Mouse (Mus musculus): ENCODE results near the gene Gnao1. TPM values are rescaled to one million over a fixed set of nuclear protein-coding genes. Genes with fewer than 3 reads are reported as not detected.
A peak's percentile ranks its signal among the peaks of the same experiment; 100 is the strongest.

Gene Gnao1
- polyA plus RNA-seq, 1 experiment, result 476 TPM

DNA sequence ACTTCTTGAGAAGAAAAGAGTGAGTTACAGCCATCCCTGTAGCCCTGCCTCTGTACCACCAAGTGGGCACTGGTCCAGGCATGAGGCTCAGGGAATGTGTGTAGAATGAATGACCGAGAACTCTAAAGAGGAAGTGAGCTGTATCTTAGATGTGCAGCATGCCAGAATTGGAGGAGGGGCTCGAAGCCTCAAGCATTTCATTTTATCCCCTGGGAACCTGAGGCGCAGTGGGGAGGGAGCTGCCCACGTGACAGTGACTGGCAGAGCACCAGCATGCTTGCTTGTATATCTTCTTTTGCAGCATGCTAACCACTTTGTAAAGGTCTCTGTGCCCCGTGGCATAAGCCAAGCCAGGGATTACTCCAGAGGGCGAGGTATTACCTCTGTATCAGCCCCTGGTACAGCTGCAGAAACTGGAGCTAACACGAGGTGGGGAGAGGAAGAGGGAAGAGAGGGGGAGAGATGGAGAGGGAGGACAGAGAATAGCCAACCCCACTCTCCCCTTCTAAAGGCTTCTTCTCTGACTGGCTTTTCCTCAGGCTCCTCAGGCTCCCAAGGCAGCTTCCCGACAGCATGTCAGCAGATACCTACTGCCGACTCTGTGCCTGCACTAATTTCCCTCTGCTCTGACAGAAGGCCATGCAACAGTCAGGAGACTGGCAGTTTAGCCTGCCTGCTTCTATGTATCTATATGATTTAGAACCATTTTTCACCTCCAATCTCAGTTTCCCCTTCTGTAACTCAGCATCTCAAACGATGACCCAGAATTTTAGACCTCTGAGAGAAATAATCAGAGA is 31.4 kb downstream of the Gnao1 start:
- H3K4me1 ChIP-seq (ENCODE audit: control insufficient read depth, insufficient read depth, low read length), result peaks cover 32% of the 10 kb centered on the region
- TF ChIP-seq CTCF (IDR thresholded peaks at IDR 0.05; ENCODE audit: extremely low read depth, insufficient read depth, low read length) (no peak), POLR2A (IDR thresholded peaks at IDR 0.05; ENCODE audit: extremely low read depth, insufficient read depth, low read length) (no peak)
- H3K27ac ChIP-seq (ENCODE audit: insufficient read depth, low read length), result peak overlapping the region; percentile 0
- H3K4me3 ChIP-seq (ENCODE audit: insufficient read depth, low read length), result no peak overlapping the region

DNA sequence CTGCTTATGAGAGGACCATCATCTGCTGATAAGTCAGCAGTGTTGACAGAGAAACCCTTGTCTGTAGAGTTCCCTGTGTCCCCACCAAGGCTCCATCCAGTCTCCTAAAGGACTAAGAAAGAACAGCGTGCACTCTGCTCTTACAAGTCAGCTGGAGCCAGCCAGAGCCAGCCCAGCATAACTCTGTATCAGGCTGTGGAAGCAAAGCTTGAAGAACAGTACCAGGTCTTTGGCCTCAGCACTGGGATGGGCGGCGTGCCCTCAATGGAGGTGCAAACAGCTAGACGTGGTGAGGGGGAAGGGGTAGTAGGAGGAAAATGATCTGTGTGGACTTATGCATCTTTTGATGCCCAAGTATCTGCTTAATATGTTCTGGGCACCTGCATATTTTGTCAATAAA is 32.8 kb downstream of the Gnao1 start:
- H3K4me3 ChIP-seq (ENCODE audit: insufficient read depth, low read length), result no peak overlapping the region
- peaks cover 27% of the 10 kb centered on the region for H3K4me1 ChIP-seq (ENCODE audit: control insufficient read depth, insufficient read depth, low read length)
- H3K27ac ChIP-seq (ENCODE audit: insufficient read depth, low read length), result peak overlapping the region; percentile 0
- TF ChIP-seq POLR2A (IDR thresholded peaks at IDR 0.05; ENCODE audit: extremely low read depth, insufficient read depth, low read length) (no peak), CTCF (IDR thresholded peaks at IDR 0.05; ENCODE audit: extremely low read depth, insufficient read depth, low read length) (no peak)

DNA sequence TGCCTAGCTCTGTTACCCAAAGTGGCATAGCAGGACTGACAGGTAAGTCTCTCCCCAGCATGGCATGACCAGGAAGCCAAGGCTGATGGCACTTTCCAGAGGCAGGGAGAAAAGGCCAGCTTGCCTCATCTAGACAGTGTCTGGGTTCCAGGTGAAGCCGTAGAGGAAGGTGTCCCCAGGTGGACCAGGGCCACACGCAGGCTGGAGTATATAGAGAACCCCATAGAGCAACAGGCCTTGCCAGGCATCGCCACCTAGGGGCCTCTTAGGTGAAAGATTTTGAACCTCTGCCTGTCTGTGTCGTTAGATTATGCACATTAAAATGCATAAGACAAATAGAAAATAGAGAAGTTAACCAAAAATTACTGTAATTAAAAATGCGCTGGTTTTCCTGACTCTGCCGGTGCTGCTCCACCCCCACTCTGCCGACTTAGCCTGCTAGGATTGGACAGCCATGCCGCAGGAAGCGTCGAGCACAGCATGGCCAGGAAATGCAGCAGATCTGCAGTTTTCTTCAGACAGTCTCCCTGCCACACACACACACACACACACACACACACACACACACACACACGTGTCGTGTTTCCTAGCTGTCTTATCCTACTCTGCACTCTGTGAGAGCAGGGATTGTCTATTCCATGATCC is 34.2 kb downstream of the Gnao1 start:
- Histone ChIP-seq H3K27ac (ENCODE audit: insufficient read depth, low read length) (0 out of 2 replicates have a peak overlapping the region, but pooled peaks have one; percentile 33), H3K4me3 (ENCODE audit: insufficient read depth, low read length) (no peak overlapping the region), H3K4me1 (ENCODE audit: control insufficient read depth, insufficient read depth, low read length) (peaks cover 21% of the 10 kb centered on the region)
- TF ChIP-seq POLR2A (IDR thresholded peaks at IDR 0.05; ENCODE audit: extremely low read depth, insufficient read depth, low read length), result no peak
- peak; percentile 41; the same call in 1 of the 2 replicates for TF ChIP-seq CTCF (IDR thresholded peaks at IDR 0.05; ENCODE audit: extremely low read depth, insufficient read depth, low read length)

DNA sequence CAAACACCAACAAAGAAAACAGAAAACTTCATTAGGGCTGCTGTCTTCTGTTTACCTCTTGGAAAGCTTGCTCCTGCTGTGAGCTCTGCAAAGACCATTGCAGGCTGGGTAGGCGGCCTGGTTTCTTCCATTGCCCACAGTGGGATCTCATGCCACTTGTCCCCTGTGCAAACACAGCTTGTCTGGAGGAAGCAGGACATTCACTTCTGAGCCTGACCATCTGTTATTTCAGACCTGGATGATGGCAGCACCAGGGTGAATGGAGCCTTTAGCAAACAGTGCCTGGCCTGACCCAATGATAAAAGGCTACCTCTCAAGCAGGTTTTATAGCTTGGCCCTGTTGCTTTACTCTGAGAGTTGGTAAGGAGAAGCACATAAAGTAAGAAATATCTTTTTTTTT is 35.4 kb downstream of the Gnao1 start:
- Histone ChIP-seq H3K4me1 (ENCODE audit: control insufficient read depth, insufficient read depth, low read length) (peaks cover 26% of the 10 kb centered on the region), H3K4me3 (ENCODE audit: insufficient read depth, low read length) (no peak overlapping the region), H3K27ac (ENCODE audit: insufficient read depth, low read length) (no peak overlapping the region)
- TF ChIP-seq POLR2A (IDR thresholded peaks at IDR 0.05; ENCODE audit: extremely low read depth, insufficient read depth, low read length) (no peak), CTCF (IDR thresholded peaks at IDR 0.05; ENCODE audit: extremely low read depth, insufficient read depth, low read length) (no peak)

GRCm38 (mm10) chr8:93852087-93852645 is 42.4 kb downstream of the Gnao1 start:
- Histone ChIP-seq H3K4me1 (ENCODE audit: control insufficient read depth, insufficient read depth, low read length) (peaks cover 26% of the 10 kb centered on the region), H3K4me3 (ENCODE audit: insufficient read depth, low read length) (no peak overlapping the region), H3K27ac (ENCODE audit: insufficient read depth, low read length) (peak overlapping the region; percentile 14; the same call in 1 of the 2 replicates)
- TF ChIP-seq POLR2A (IDR thresholded peaks at IDR 0.05; ENCODE audit: extremely low read depth, insufficient read depth, low read length) (no peak), CTCF (IDR thresholded peaks at IDR 0.05; ENCODE audit: extremely low read depth, insufficient read depth, low read length) (no peak)

- peaks cover 26% of the 10 kb centered on the region for H3K4me1 ChIP-seq (ENCODE audit: control insufficient read depth, insufficient read depth, low read length)
- no peak overlapping the region for H3K4me3 ChIP-seq (ENCODE audit: insufficient read depth, low read length)
- no peak overlapping the region; the same call in 1 of the 2 replicates for H3K27ac ChIP-seq (ENCODE audit: insufficient read depth, low read length)
- TF ChIP-seq CTCF (IDR thresholded peaks at IDR 0.05; ENCODE audit: extremely low read depth, insufficient read depth, low read length) (no peak), POLR2A (IDR thresholded peaks at IDR 0.05; ENCODE audit: extremely low read depth, insufficient read depth, low read length) (no peak)
Observed at GRCm38 (mm10) chr8:93852851-93853461, 43.2 kb downstream of the Gnao1 start.

GRCm38 (mm10) chr8:93854676-93855075 is 44.9 kb downstream of the Gnao1 start:
- TF ChIP-seq CTCF (IDR thresholded peaks at IDR 0.05; ENCODE audit: extremely low read depth, insufficient read depth, low read length), result no peak
- no peak for TF ChIP-seq POLR2A (IDR thresholded peaks at IDR 0.05; ENCODE audit: extremely low read depth, insufficient read depth, low read length)
- H3K4me1 ChIP-seq (ENCODE audit: control insufficient read depth, insufficient read depth, low read length), result peaks cover 25% of the 10 kb centered on the region
- H3K27ac ChIP-seq (ENCODE audit: insufficient read depth, low read length), result peak overlapping the region; percentile 72; the same call in 1 of the 2 replicates
- no peak overlapping the region for H3K4me3 ChIP-seq (ENCODE audit: insufficient read depth, low read length)

DNA sequence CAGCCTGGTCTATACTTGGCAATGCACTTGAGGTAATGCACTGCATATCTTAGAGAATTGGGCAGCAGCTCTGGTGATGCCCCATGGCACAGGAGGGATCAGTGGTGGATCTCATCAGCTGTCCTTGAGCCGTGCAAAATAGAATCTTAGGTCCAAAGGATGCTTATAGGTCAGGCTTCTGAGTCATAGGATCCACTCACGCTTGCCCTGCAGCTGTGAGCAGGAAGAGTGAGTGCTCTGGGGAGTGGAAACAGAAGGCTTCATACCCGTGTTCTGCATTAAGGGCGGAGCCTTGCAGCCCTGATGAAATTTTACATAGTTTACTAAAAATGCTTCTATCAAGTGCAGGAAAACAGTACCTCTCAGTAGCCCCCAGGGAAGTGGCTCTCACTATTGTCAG is 45.5 kb downstream of the Gnao1 start:
- TF ChIP-seq POLR2A (IDR thresholded peaks at IDR 0.05; ENCODE audit: extremely low read depth, insufficient read depth, low read length), result no peak
- TF ChIP-seq CTCF (IDR thresholded peaks at IDR 0.05; ENCODE audit: extremely low read depth, insufficient read depth, low read length), result no peak
- Histone ChIP-seq H3K4me3 (ENCODE audit: insufficient read depth, low read length) (no peak overlapping the region), H3K27ac (ENCODE audit: insufficient read depth, low read length) (0 out of 2 replicates have a peak overlapping the region, but pooled peaks have one; percentile 1), H3K4me1 (ENCODE audit: control insufficient read depth, insufficient read depth, low read length) (peaks cover 27% of the 10 kb centered on the region)

DNA sequence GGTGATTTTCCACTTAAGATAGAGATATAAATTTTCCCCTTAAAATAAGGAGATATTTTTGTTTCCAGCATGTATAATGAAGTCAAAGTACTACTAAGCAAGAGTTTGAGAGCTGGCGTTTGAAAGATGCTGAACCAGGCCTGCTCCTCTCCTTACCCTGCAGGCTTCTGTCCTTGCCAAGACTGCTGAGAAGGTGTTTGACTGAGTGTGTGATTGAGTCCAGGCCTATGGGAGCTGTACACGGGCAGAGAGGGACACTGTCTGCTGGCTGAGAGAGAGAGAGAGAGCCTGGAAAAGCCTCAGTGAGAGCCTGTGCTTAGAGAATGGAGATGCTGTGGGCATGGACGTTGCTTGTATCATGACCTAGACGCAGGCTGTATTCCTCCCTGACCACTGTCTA is 47.4 kb downstream of the Gnao1 start:
- peaks cover 36% of the 10 kb centered on the region for H3K4me1 ChIP-seq (ENCODE audit: control insufficient read depth, insufficient read depth, low read length)
- TF ChIP-seq CTCF (IDR thresholded peaks at IDR 0.05; ENCODE audit: extremely low read depth, insufficient read depth, low read length) (no peak), POLR2A (IDR thresholded peaks at IDR 0.05; ENCODE audit: extremely low read depth, insufficient read depth, low read length) (no peak)
- no peak overlapping the region for H3K4me3 ChIP-seq (ENCODE audit: insufficient read depth, low read length)
- H3K27ac ChIP-seq (ENCODE audit: insufficient read depth, low read length), result no peak overlapping the region

Data from cortical plate, adult 2 months (tissue).